ENCODE assay signal across 19 mouse cellular contexts in the genomic region with DNA sequence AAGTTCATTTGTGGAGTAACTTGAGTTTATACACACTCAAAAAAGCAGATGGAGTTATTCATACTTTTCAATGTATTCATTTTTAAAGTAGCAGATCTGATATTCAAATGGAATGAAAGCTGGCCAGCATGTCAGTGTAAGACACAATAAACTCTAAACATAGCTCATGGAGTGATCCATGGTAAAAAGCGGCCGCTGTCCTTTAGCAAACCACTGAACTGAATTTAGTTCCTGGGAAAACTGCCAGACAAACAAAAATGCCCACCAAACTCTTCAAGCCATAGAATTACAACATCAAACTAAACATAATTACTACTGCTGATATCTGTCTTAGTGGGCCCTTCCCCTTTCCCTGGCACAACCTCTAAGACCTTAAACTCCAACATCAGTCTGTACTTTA.
"Had no signal": no experiment of that assay in that cellular context is flagged by ENCODE, and none has a peak within 500 bp of the region (broad histone marks: within the 10 kb centered on the region; RNA-seq: fewer than 3 reads in every experiment).

No protein-coding gene starts in this region.

- H3K4me1 ChIP-seq: limb, embryonic 10.5 days; limb, embryonic 13.5 days; liver, embryonic 12.5 days; liver, embryonic 15.5 days; midbrain, embryonic 15.5 days; neural tube, embryonic 13.5 days had no signal

- H3K4me3 ChIP-seq: layer of hippocampus, adult 2 months; limb, embryonic 10.5 days; limb, embryonic 13.5 days; liver, embryonic 12.5 days; liver, embryonic 15.5 days; midbrain, embryonic 15.5 days; myocyte; neural tube, embryonic 13.5 days had no signal

- H3K27ac ChIP-seq: kidney, postnatal 0 days; layer of hippocampus, adult 2 months; limb, embryonic 10.5 days; limb, embryonic 13.5 days; liver, embryonic 12.5 days; liver, embryonic 15.5 days; macrophage; midbrain, embryonic 15.5 days; neural tube, embryonic 13.5 days had no signal

- ATAC-seq: liver, embryonic 12.5 days; midbrain, embryonic 15.5 days had no signal

- DNase-seq: kidney, postnatal 25 days; layer of hippocampus, adult 9-11 months; liver; lung, adult 18-20 months; retina, postnatal 1 day; right cerebral cortex, postnatal 25 days; spleen, adult 18-20 months; thymus, adult 18-20 months; thymus, postnatal 36 days had no signal

- H3K27me3 ChIP-seq: limb, embryonic 13.5 days; liver, embryonic 12.5 days; liver, embryonic 15.5 days; midbrain, embryonic 15.5 days; neural tube, embryonic 13.5 days had no signal

- H3K4me2 ChIP-seq: limb, embryonic 13.5 days; liver, embryonic 12.5 days; liver, embryonic 15.5 days; midbrain, embryonic 15.5 days; neural tube, embryonic 13.5 days had no signal

- H3K36me3 ChIP-seq: limb, embryonic 10.5 days; limb, embryonic 13.5 days; liver, embryonic 12.5 days; liver, embryonic 15.5 days; midbrain, embryonic 15.5 days; neural tube, embryonic 13.5 days had no signal

- H3K9ac ChIP-seq: limb, embryonic 13.5 days; liver, embryonic 12.5 days; liver, embryonic 15.5 days; midbrain, embryonic 15.5 days; neural tube, embryonic 13.5 days had no signal

- H3K9me3 ChIP-seq: limb, embryonic 10.5 days; limb, embryonic 13.5 days; liver, embryonic 12.5 days; liver, embryonic 15.5 days; midbrain, embryonic 15.5 days; neural tube, embryonic 13.5 days had no signal
